Mouse (Mus musculus) MEL (cell line): ENCODE measurements at regions not wholly inside any gene's neighbourhood (a gene's known extent, or its start where the extent isn't known, plus 50 kb on each side); places are given as distances from the start of the nearest gene placed in this dataset.

Experiments
- DNase-seq: peaks from one replicate; pipeline ENCODE4 v3.0.0; 2011; ENCODE audit warnings: low read depth, low spot score
- H3K27ac ChIP-seq: 2 replicates; pipeline ENCODE4 v1.5.1; 2012; ENCODE audit warnings: low read depth, mild to moderate bottlenecking, control low read depth, low read length, moderate library complexity; ENCODE audit not compliant: control insufficient read depth
- H3K27me3 ChIP-seq, 2 experiments: fragments of 150-350 bp in 1 of 2; sonication (generic) in 1 of 2; 2 replicates each; pipeline ENCODE4 v1.6.1; 2012; ENCODE audit warnings: low read length in 2 of 2, mild to moderate bottlenecking in 2 of 2, improper control_type of control experiment in 1 of 2, moderate library complexity in 1 of 2; ENCODE audit not compliant: insufficient read depth in 2 of 2, control insufficient read depth in 1 of 2
- H3K36me3 ChIP-seq, 2 experiments: 2 replicates each; pipeline ENCODE4 v1.6.1; 2012 to 2014; ENCODE audit warnings: low read length in 2 of 2, improper control_type of control experiment in 1 of 2, inconsistent platforms in 1 of 2, mild to moderate bottlenecking in 1 of 2; ENCODE audit not compliant: insufficient read depth in 2 of 2, control insufficient read depth in 1 of 2
- H3K4me1 ChIP-seq, 2 experiments: fragments of 150-350 bp in 1 of 2; sonication (generic) in 1 of 2; 2 replicates each; pipeline ENCODE4 v1.6.1; 2012; ENCODE audit warnings: low read length in 2 of 2, improper control_type of control experiment in 1 of 2, mild to moderate bottlenecking in 1 of 2; ENCODE audit not compliant: insufficient read depth in 2 of 2, control insufficient read depth in 1 of 2
- H3K4me3 ChIP-seq, 2 experiments: fragments of 150-350 bp in 1 of 2; sonication (generic) in 1 of 2; 2 replicates each; pipeline ENCODE4 v1.5.1; 2012; ENCODE audit warnings: low read depth in 2 of 2, low read length in 2 of 2, mild to moderate bottlenecking in 2 of 2, moderate library complexity in 2 of 2, control low read depth in 1 of 2, improper control_type of control experiment in 1 of 2; ENCODE audit not compliant: control insufficient read depth in 1 of 2, insufficient read depth in 1 of 2
- H3K79me2 ChIP-seq: 2 replicates; pipeline ENCODE4 v1.6.1; 2012; ENCODE audit warnings: mild to moderate bottlenecking, low read length, moderate library complexity; ENCODE audit not compliant: control insufficient read depth, poor library complexity, insufficient read depth
- H3K9ac ChIP-seq: 2 replicates; pipeline ENCODE4 v1.6.1; 2012; ENCODE audit warnings: low read depth, mild to moderate bottlenecking, control low read depth, low read length, moderate library complexity; ENCODE audit not compliant: control insufficient read depth, poor library complexity, severe bottlenecking
- H3K9me3 ChIP-seq: fragments of 150-350 bp; sonication (generic); replicated peaks from 2 replicates; pipeline ENCODE4 v1.6.1; 2012; ENCODE audit warnings: mild to moderate bottlenecking, low read length, improper control_type of control experiment, moderate library complexity; ENCODE audit not compliant: insufficient read depth
- BHLHE40 ChIP-seq: IDR thresholded peaks from 2 replicates; pipeline ENCODE4 v1.6.1; 2012; ENCODE audit warnings: low read depth, mild to moderate bottlenecking, inconsistent platforms, low read length, improper control_type of control experiment, borderline replicate concordance
- CHD2 ChIP-seq: IDR thresholded peaks from 2 replicates; pipeline ENCODE4 v1.6.1; 2011; ENCODE audit warnings: low read length, improper control_type of control experiment
- CTCF ChIP-seq, 3 experiments: IDR thresholded peaks in 2 of 3; conservative IDR thresholded peaks in 1 of 3; 2 replicates each; pipeline ENCODE4 v1.5.1; 2011 to 2012; ENCODE audit warnings: low read length in 3 of 3, low read depth in 2 of 3, mild to moderate bottlenecking in 2 of 3, improper control_type of control experiment in 1 of 3, inconsistent platforms in 1 of 3, mixed read lengths in 1 of 3, moderate library complexity in 1 of 3; ENCODE audit not compliant: control insufficient read depth in 1 of 3, insufficient read depth in 1 of 3, poor library complexity in 1 of 3, severe bottlenecking in 1 of 3
- E2F4 ChIP-seq: IDR thresholded peaks from 2 replicates; pipeline ENCODE4 v1.6.1; 2011; ENCODE audit warnings: low read depth, low read length, improper control_type of control experiment, borderline replicate concordance
- EP300 ChIP-seq, 2 experiments: IDR thresholded peaks; 2 replicates each; pipeline ENCODE4 v1.6.1; 2011; ENCODE audit warnings: improper control_type of control experiment in 2 of 2, low read length in 2 of 2, low read depth in 1 of 2, mild to moderate bottlenecking in 1 of 2
- ETS1 ChIP-seq: IDR thresholded peaks from 2 replicates; pipeline ENCODE4 v1.6.1; 2012; ENCODE audit warnings: low read depth, mild to moderate bottlenecking, inconsistent platforms, low read length, improper control_type of control experiment, moderate library complexity
- GATA1 ChIP-seq: IDR thresholded peaks from 2 replicates; pipeline ENCODE4 v1.6.1; 2011; ENCODE audit warnings: low read depth, low read length, improper control_type of control experiment
- HCFC1 ChIP-seq: IDR thresholded peaks from 2 replicates; pipeline ENCODE4 v1.6.1; 2012; ENCODE audit warnings: low read depth, mild to moderate bottlenecking, inconsistent platforms, low read length, improper control_type of control experiment, moderate library complexity
- MAX ChIP-seq: IDR thresholded peaks from 2 replicates; pipeline ENCODE4 v1.6.1; 2011; ENCODE audit warnings: low read length, improper control_type of control experiment
- MXI1 ChIP-seq: IDR thresholded peaks from 2 replicates; pipeline ENCODE4 v1.6.1; 2011; ENCODE audit warnings: mild to moderate bottlenecking, low read depth, low read length, improper control_type of control experiment
- MYB ChIP-seq: IDR thresholded peaks from 2 replicates; pipeline ENCODE4 v1.6.1; 2011; ENCODE audit warnings: mild to moderate bottlenecking, low read depth, low read length, improper control_type of control experiment
- MYC ChIP-seq: IDR thresholded peaks from 2 replicates; pipeline ENCODE4 v1.6.1; 2011; ENCODE audit warnings: low read depth, mild to moderate bottlenecking, low read length, improper control_type of control experiment, moderate library complexity
- NELFE ChIP-seq: IDR thresholded peaks from 2 replicates; pipeline ENCODE4 v1.6.1; 2011; ENCODE audit warnings: low read depth, low read length, improper control_type of control experiment
- NRF1 ChIP-seq: IDR thresholded peaks from 2 replicates; pipeline ENCODE4 v1.6.1; 2014; ENCODE audit warnings: low read depth, mild to moderate bottlenecking, inconsistent platforms, low read length, improper control_type of control experiment, moderate library complexity; ENCODE audit not compliant: poor library complexity, insufficient read depth, severe bottlenecking
- POLR2A ChIP-seq, 2 experiments: IDR thresholded peaks; 2 replicates each; pipeline ENCODE4 v1.6.1; 2011 to 2012; ENCODE audit warnings: low read length in 2 of 2, mild to moderate bottlenecking in 2 of 2, control low read depth in 1 of 2, improper control_type of control experiment in 1 of 2, low read depth in 1 of 2, moderate library complexity in 1 of 2; ENCODE audit not compliant: control insufficient read depth in 1 of 2, insufficient read depth in 1 of 2, poor library complexity in 1 of 2
- POLR2AphosphoS2 ChIP-seq: IDR thresholded peaks from 2 replicates; pipeline ENCODE4 v1.6.1; 2011; ENCODE audit warnings: low read length, improper control_type of control experiment
- POLR2AphosphoS5 ChIP-seq: IDR thresholded peaks from 2 replicates; pipeline ENCODE4 v1.6.1; 2012; ENCODE audit warnings: low read depth, borderline replicate concordance, mild to moderate bottlenecking, inconsistent platforms, low read length, moderate library complexity, mixed read lengths
- RCOR1 ChIP-seq: IDR thresholded peaks from 2 replicates; pipeline ENCODE4 v1.6.1; 2012; ENCODE audit warnings: low read depth, mild to moderate bottlenecking, inconsistent platforms, low read length, improper control_type of control experiment
- SIN3A ChIP-seq: IDR thresholded peaks from 2 replicates; pipeline ENCODE4 v1.6.1; 2012; ENCODE audit warnings: low read length, improper control_type of control experiment, inconsistent platforms
- SMC3 ChIP-seq: IDR thresholded peaks from 2 replicates; pipeline ENCODE4 v1.6.1; 2011; ENCODE audit warnings: low read depth, low read length, improper control_type of control experiment
- TAL1 ChIP-seq: IDR thresholded peaks from 2 replicates; pipeline ENCODE4 v1.6.1; 2012; ENCODE audit warnings: mild to moderate bottlenecking, inconsistent platforms, low read length, moderate library complexity, mixed read lengths
- TCF12 ChIP-seq: IDR thresholded peaks from 2 replicates; pipeline ENCODE4 v1.6.1; 2014; ENCODE audit warnings: low read depth, mild to moderate bottlenecking, inconsistent platforms, low read length, improper control_type of control experiment, moderate library complexity
- USF1 ChIP-seq: IDR thresholded peaks from 2 replicates; pipeline ENCODE4 v1.6.1; 2014; ENCODE audit warnings: low read depth, mild to moderate bottlenecking, inconsistent platforms, low read length, improper control_type of control experiment, moderate library complexity
- USF2 ChIP-seq, 2 experiments: IDR thresholded peaks; 2 replicates each; pipeline ENCODE4 v1.6.1; 2011 to 2012; ENCODE audit warnings: improper control_type of control experiment in 2 of 2, low read length in 2 of 2, borderline replicate concordance in 1 of 2, inconsistent platforms in 1 of 2, low read depth in 1 of 2, mild to moderate bottlenecking in 1 of 2; ENCODE audit not compliant: insufficient read depth in 1 of 2
- ZC3H11A ChIP-seq: IDR thresholded peaks from 2 replicates; pipeline ENCODE4 v1.6.1; 2012; ENCODE audit warnings: low read depth, mild to moderate bottlenecking, inconsistent platforms, low read length, improper control_type of control experiment
- ZMIZ1 ChIP-seq: IDR thresholded peaks from 2 replicates; pipeline ENCODE4 v1.6.1; 2012; ENCODE audit warnings: low read depth, mild to moderate bottlenecking, inconsistent platforms, low read length, improper control_type of control experiment, moderate library complexity

GRCm38 (mm10) chr9:116249791-116250190, 74.6 kb upstream of the Tgfbr2 start:
- no peaks in the 10 kb centered on the region for H3K27me3 ChIP-seq
- DNase-seq = no peak
- H3K9ac ChIP-seq = no peak overlapping the region
- no peaks in the 10 kb centered on the region for H3K4me1 ChIP-seq
- H3K4me3 ChIP-seq = no peak overlapping the region
- no peak for TF ChIP-seq TAL1
- no peak for TF ChIP-seq EP300 (IDR thresholded peaks at IDR 0.05; ENCODE audit: low read depth in 1 of 2, low read length in 2 of 2)
- TF ChIP-seq NRF1 = no peak
- no peak for TF ChIP-seq E2F4
- TF ChIP-seq SMC3 = no peak
- TF ChIP-seq POLR2AphosphoS5 = no peak
- no peak for TF ChIP-seq ZC3H11A
- TF ChIP-seq GATA1 = no peak
- no peak for TF ChIP-seq ETS1
- TF ChIP-seq NELFE = no peak
- TF ChIP-seq BHLHE40 = no peak
- TF ChIP-seq MXI1 = no peak
- H3K79me2 ChIP-seq = no peaks in the 10 kb centered on the region
- H3K36me3 ChIP-seq = no peaks in the 10 kb centered on the region
- H3K27ac ChIP-seq = no peak overlapping the region
- H3K9me3 ChIP-seq = no peaks in the 10 kb centered on the region

GRCm38 (mm10) chr9:116245136-116245535, 70.0 kb upstream of the Tgfbr2 start:
- Histone ChIP-seq H3K79me2 (no peaks in the 10 kb centered on the region), H3K9me3 (no peaks in the 10 kb centered on the region), H3K27me3 (no peaks in the 10 kb centered on the region), H3K27ac (no peak overlapping the region), H3K36me3 (no peaks in the 10 kb centered on the region), H3K4me3 (no peak overlapping the region), H3K9ac (no peak overlapping the region), H3K4me1 (no peaks in the 10 kb centered on the region)
- no peak for DNase-seq
- no peak for TF ChIP-seq USF2 (IDR thresholded peaks at IDR 0.05; ENCODE audit: borderline replicate concordance in 1 of 2, insufficient read depth in 1 of 2, low read depth in 1 of 2, low read length in 2 of 2)

- Histone ChIP-seq H3K27me3 (no peaks in the 10 kb centered on the region), H3K27ac (no peak overlapping the region)
- TF ChIP-seq MYB (no peak), POLR2AphosphoS2 (no peak), E2F4 (no peak), CTCF (IDR thresholded peaks at IDR 0.05 in 2 of 3, conservative IDR thresholded peaks at IDR 0.05 in 1 of 3; ENCODE audit: control insufficient read depth in 1 of 3, insufficient read depth in 1 of 3, low read depth in 2 of 3, low read length in 3 of 3, poor library complexity in 1 of 3, severe bottlenecking in 1 of 3) (no peak), USF2 (IDR thresholded peaks at IDR 0.05; ENCODE audit: borderline replicate concordance in 1 of 2, insufficient read depth in 1 of 2, low read depth in 1 of 2, low read length in 2 of 2) (no peak), SIN3A (no peak), TCF12 (no peak), SMC3 (no peak), NELFE (no peak), RCOR1 (no peak), POLR2A (IDR thresholded peaks at IDR 0.05; ENCODE audit: control insufficient read depth in 1 of 2, insufficient read depth in 1 of 2, low read depth in 1 of 2, low read length in 2 of 2, poor library complexity in 1 of 2) (no peak), ZMIZ1 (no peak), CHD2 (no peak), MAX (no peak), HCFC1 (no peak), BHLHE40 (no peak), USF1 (no peak), MYC (no peak)
- TF ChIP-seq, all 39 proteins: peak for 0
- no peaks in the 10 kb centered on the region for H3K36me3 ChIP-seq
- no peaks in the 10 kb centered on the region for H3K79me2 ChIP-seq
- no peak overlapping the region for H3K4me3 ChIP-seq
- no peaks in the 10 kb centered on the region for H3K4me1 ChIP-seq
- DNase-seq = no peak
- no peak overlapping the region for H3K9ac ChIP-seq
- H3K9me3 ChIP-seq = no peaks in the 10 kb centered on the region
Observed at GRCm38 (mm10) chr9:116244619-116244899, 69.4 kb upstream of the Tgfbr2 start.
